Mouse (Mus musculus) limb, embryonic 10.5 days (tissue): ENCODE measurements at regions not wholly inside any gene's neighbourhood (a gene's known extent, or its start where the extent isn't known, plus 50 kb on each side); places are given as distances from the start of the nearest gene placed in this dataset.
A peak's percentile ranks its signal among the peaks of the same experiment; 100 is the strongest.

Experiments
- DNase-seq: peaks from one replicate; pipeline ENCODE4 v3.0.0-alpha.2; 2017; ENCODE audit warnings: low spot score
- H3K27ac ChIP-seq: fragments of 300-500 bp; sonication (generic); 2 replicates; pipeline ENCODE4 v1.5.1; 2016; ENCODE audit warnings: mild to moderate bottlenecking
- H3K27me3 ChIP-seq: fragments of 300-500 bp; sonication (generic); 2 replicates; pipeline ENCODE4 v1.6.1; 2016; ENCODE audit warnings: low read depth, mild to moderate bottlenecking; ENCODE audit not compliant: poor library complexity, severe bottlenecking
- H3K36me3 ChIP-seq: fragments of 300-500 bp; sonication (generic); 2 replicates; pipeline ENCODE4 v1.6.1; 2016; ENCODE audit warnings: mild to moderate bottlenecking, moderate library complexity
- H3K4me1 ChIP-seq: fragments of 300-500 bp; sonication (generic); 2 replicates; pipeline ENCODE4 v1.6.1; 2016
- H3K4me3 ChIP-seq: fragments of 300-500 bp; sonication (generic); 2 replicates; pipeline ENCODE4 v1.5.1; 2016; ENCODE audit warnings: mild to moderate bottlenecking, moderate library complexity
- H3K9me3 ChIP-seq: fragments of 300-500 bp; sonication (generic); replicated peaks from 2 replicates; pipeline ENCODE4 v1.6.1; 2016; ENCODE audit warnings: mild to moderate bottlenecking
- WGBS: fragments of 180-500 bp; shearing (Covaris S2); methylation state at CpG from one replicate; pipeline ENCODE4 v1.1.7; 2016; 5-methylcytosine and 5-hydroxymethylcytosine counted together

DNA sequence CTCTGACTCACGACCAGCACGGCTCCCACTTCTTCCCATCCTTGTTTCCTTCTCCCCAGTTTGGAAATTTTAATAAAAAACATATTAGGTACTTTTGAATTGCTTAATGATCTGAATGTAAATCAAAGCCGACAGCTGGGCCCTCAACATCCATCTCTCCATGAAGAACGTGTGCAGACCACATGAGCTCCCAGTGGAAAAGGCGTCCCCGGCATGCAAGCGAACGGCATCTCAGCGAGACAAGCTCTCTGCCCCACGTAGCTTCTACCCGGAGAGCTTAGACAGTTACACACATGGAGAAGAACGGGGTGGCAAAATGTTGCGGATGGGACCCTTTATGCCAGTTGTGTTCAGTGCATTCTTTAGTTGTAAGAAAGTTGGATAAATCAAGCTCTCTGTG, 109.6 kb upstream of the Lef1 start:
- H3K9me3 ChIP-seq = no peaks in the 10 kb centered on the region
- no peak for DNase-seq
- H3K27ac ChIP-seq = no peak overlapping the region
- H3K27me3 ChIP-seq = no peaks in the 10 kb centered on the region
- H3K36me3 ChIP-seq = no peaks in the 10 kb centered on the region
- no peak overlapping the region for H3K4me3 ChIP-seq
- peaks cover 18% of the 10 kb centered on the region for H3K4me1 ChIP-seq
- 77% methylated on average over 13 of the region's 13 CpGs for WGBS

GRCm38 (mm10) chr3:131000252-131000651, 110.0 kb upstream of the Lef1 start:
- WGBS = 58% methylated on average over 3 of the region's 3 CpGs
- Histone ChIP-seq H3K4me3 (no peak overlapping the region), H3K9me3 (no peaks in the 10 kb centered on the region), H3K36me3 (no peaks in the 10 kb centered on the region), H3K27me3 (no peaks in the 10 kb centered on the region), H3K27ac (no peak overlapping the region), H3K4me1 (peaks cover 18% of the 10 kb centered on the region)
- DNase-seq = no peak

DNA sequence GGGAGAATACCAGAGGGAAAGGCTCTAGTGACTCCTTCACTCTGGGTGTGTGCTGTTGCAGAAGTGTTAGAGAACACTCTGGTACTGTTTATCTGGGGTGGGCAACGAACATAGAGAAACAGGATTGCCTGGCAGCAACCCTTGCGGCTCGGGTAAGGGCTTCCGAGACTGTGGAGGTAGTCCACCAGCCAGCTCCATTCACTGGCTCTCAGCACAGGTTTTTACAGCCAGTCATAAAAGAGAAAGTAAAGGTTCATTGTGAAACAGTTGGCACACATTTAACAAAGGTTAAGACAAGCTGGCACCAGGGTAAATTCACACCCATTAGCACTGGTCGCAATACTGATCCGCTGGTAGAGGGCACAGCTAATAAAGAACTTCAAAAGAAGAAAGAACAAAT, 110.5 kb upstream of the Lef1 start:
- no peaks in the 10 kb centered on the region for H3K27me3 ChIP-seq
- 45% methylated on average over 6 of the region's 6 CpGs for WGBS

GRCm38 (mm10) chr3:130998433-130998832, 111.8 kb upstream of the Lef1 start:
- Histone ChIP-seq H3K36me3 (no peaks in the 10 kb centered on the region), H3K4me3 (no peak overlapping the region), H3K27ac (no peak overlapping the region), H3K4me1 (peaks cover 18% of the 10 kb centered on the region), H3K9me3 (no peaks in the 10 kb centered on the region), H3K27me3 (no peaks in the 10 kb centered on the region)
- 55% methylated on average over 10 of the region's 10 CpGs for WGBS
- no peak for DNase-seq

More for the DNA sequence above, 110.5 kb upstream of the Lef1 start:
- Histone ChIP-seq H3K4me3 (no peak overlapping the region), H3K27ac (no peak overlapping the region), H3K4me1 (peaks cover 18% of the 10 kb centered on the region), H3K9me3 (no peaks in the 10 kb centered on the region), H3K36me3 (no peaks in the 10 kb centered on the region)
- DNase-seq = no peak

GRCm38 (mm10) chr3:130996786-130997185, 113.5 kb upstream of the Lef1 start:
- 45% methylated on average over 11 of the region's 11 CpGs for WGBS
- DNase-seq = no peak
- Histone ChIP-seq H3K4me3 (no peak overlapping the region), H3K9me3 (no peaks in the 10 kb centered on the region), H3K27ac (no peak overlapping the region), H3K4me1 (peaks cover 18% of the 10 kb centered on the region), H3K36me3 (no peaks in the 10 kb centered on the region), H3K27me3 (no peaks in the 10 kb centered on the region)

- no peaks in the 10 kb centered on the region for H3K9me3 ChIP-seq
- H3K27me3 ChIP-seq = no peaks in the 10 kb centered on the region
- H3K4me1 ChIP-seq = no peaks in the 10 kb centered on the region
- no peak for DNase-seq
- 66% methylated on average over 9 of the region's 9 CpGs for WGBS
- no peaks in the 10 kb centered on the region for H3K36me3 ChIP-seq
- H3K27ac ChIP-seq = no peak overlapping the region
- no peak overlapping the region for H3K4me3 ChIP-seq
Measured at GRCm38 (mm10) chr3:130991971-130992370, 118.3 kb upstream of the Lef1 start.

- no peak for DNase-seq
- H3K4me1 ChIP-seq = no peaks in the 10 kb centered on the region
Measured at GRCm38 (mm10) chr3:130986708-130987107, 123.6 kb upstream of the Lef1 start.

DNA sequence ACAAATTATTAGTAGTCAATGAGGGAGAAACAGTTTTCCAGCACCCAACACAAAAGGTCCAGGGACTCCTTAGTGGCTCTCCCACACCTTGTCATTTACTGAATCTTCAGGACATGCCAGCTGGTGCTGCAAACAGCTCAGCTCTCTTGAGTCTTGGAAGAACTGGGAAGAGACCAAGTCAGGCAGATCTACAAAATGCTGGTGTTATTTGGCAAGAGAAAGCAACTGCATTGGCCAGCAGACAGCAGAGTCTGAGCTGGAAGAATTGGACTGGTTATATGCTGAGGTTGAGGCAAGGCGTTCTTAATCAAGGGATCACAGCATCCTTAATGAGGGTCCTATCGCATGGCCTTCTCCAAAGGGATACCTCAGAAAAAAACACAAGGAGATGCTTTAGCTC, 124.2 kb upstream of the Lef1 start:
- DNase-seq = no peak
- Histone ChIP-seq H3K9me3 (no peaks in the 10 kb centered on the region), H3K27ac (no peak overlapping the region), H3K36me3 (no peaks in the 10 kb centered on the region), H3K4me1 (0 out of 2 replicates have a peak, but pooled peaks cover under 1% of the 10 kb centered on the region), H3K4me3 (no peak overlapping the region), H3K27me3 (no peaks in the 10 kb centered on the region)
- 94% methylated on average over 2 of the region's 2 CpGs for WGBS

More at GRCm38 (mm10) chr3:130986708-130987107, 123.6 kb upstream of the Lef1 start:
- no peaks in the 10 kb centered on the region for H3K27me3 ChIP-seq
- 94% methylated on average over 2 of the region's 2 CpGs for WGBS
- no peak overlapping the region for H3K4me3 ChIP-seq
- no peaks in the 10 kb centered on the region for H3K9me3 ChIP-seq
- H3K36me3 ChIP-seq = no peaks in the 10 kb centered on the region
- H3K27ac ChIP-seq = no peak overlapping the region

- no peaks in the 10 kb centered on the region for H3K9me3 ChIP-seq
- no peaks in the 10 kb centered on the region for H3K27me3 ChIP-seq
- peaks cover 18% of the 10 kb centered on the region for H3K4me1 ChIP-seq
- H3K4me3 ChIP-seq = no peak overlapping the region
- no peak overlapping the region for H3K27ac ChIP-seq
- no peak for DNase-seq
- no peaks in the 10 kb centered on the region for H3K36me3 ChIP-seq
Measured at GRCm38 (mm10) chr3:130981566-130981965, 128.7 kb upstream of the Lef1 start.

- Histone ChIP-seq H3K36me3 (no peaks in the 10 kb centered on the region), H3K4me1 (peaks cover 30% of the 10 kb centered on the region), H3K4me3 (no peak overlapping the region), H3K9me3 (no peaks in the 10 kb centered on the region), H3K27me3 (no peaks in the 10 kb centered on the region), H3K27ac (no peak overlapping the region)
- no peak for DNase-seq
- WGBS = 77% methylated on average over 14 of the region's 14 CpGs
Measured at GRCm38 (mm10) chr3:130978986-130979642, 131.2 kb upstream of the Lef1 start.

DNA sequence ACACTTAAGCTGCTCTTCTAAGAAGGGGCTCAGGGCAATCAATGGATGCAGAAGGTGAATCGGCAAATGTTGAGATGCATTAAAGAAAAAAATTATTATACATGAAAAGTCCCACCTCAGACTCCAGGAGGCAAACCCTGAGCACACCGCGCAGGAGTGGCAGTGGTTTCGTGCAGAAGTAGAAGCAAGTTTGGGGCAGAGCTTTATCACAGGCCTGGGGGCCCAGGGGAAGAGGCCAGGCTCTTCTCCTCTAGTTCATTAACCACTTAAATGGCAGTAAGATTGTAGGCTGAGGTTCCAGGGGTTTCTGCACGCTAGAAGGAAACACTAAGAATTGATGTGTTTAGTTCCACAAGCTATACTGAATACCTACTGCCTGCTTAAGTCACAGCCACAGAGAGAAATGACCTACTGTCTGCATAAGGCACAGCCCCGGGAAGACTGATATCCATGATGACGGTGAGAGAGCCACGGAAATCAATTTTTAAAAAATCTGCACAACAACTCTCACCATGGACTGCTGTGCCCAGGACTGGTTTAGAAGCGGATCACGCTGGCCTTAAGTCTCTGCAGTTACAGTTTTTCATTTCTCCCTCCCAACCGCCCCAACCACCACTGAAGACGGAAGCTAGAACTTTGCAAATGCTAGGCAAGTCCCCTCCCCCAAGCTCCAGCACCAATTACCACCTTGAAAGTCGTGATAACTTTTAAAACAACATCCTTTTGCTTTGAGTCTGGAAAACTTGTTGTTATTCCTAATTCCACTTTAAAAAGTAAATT, 132.2 kb upstream of the Lef1 start:
- Histone ChIP-seq H3K27me3 (no peaks in the 10 kb centered on the region), H3K9me3 (no peaks in the 10 kb centered on the region), H3K4me1 (peaks cover 30% of the 10 kb centered on the region), H3K27ac (peak overlapping the region; percentile 51), H3K36me3 (no peaks in the 10 kb centered on the region), H3K4me3 (no peak overlapping the region)
- DNase-seq = no peak
- WGBS = 58% methylated on average over 13 of the region's 13 CpGs

DNA sequence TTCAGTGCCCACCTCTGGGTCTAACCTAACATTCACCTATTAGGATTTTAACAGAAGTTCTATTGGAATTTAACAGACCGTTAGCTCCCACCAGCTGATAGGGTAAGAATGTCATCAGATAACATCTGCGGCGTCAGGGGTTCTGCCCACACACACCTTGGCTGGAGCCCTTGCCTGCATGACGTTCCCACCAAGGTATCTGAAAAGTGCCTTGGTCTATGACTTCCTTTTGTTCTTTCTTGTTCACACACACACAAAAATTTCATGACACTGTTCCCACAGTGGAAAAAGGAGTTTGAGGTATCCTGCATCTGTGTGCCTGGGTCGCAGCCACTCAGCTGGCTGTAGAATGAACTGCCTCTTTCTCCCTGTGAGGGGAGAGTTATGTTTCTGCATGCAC, 134.1 kb upstream of the Lef1 start:
- Histone ChIP-seq H3K9me3 (no peaks in the 10 kb centered on the region), H3K36me3 (no peaks in the 10 kb centered on the region), H3K4me1 (peaks cover 30% of the 10 kb centered on the region), H3K4me3 (no peak overlapping the region), H3K27ac (no peak overlapping the region), H3K27me3 (no peaks in the 10 kb centered on the region)
- 71% methylated on average over 5 of the region's 5 CpGs for WGBS
- no peak for DNase-seq

DNA sequence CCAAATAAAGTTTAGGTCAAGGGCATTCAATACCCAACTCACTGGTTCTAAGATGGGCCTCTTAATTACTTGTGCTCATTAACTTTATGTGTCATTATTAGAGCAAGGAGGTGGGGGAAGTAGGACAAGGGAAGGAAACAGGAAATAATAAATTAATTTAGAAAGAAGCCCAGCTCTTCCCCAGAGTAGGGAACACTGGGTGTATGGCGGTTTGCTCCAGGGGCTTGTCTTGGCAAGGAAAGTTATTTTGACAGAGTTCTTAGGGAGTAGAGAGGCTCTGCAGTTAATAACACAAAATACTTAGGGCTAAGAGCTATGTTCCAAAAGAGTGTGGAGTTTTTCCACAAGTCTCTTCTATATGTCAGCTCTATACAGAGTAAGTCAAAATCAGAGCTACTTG, 135.0 kb upstream of the Lef1 start:
- no peak overlapping the region for H3K27ac ChIP-seq
- DNase-seq = no peak
- no peak overlapping the region for H3K4me3 ChIP-seq
- no peaks in the 10 kb centered on the region for H3K9me3 ChIP-seq
- WGBS = 23% methylated on average over 1 of the region's 1 CpGs
- no peaks in the 10 kb centered on the region for H3K36me3 ChIP-seq
- H3K4me1 ChIP-seq = peaks cover 27% of the 10 kb centered on the region
- H3K27me3 ChIP-seq = no peaks in the 10 kb centered on the region
